Mouse (Mus musculus): ENCODE results near the gene Sptbn1.
"Not testable (repeated sequence)": the region's sequence is repeated elsewhere in the genome, so short reads cannot be mapped to it uniquely, and the experiment has no call there.

Sptbn1 gene

DNA sequence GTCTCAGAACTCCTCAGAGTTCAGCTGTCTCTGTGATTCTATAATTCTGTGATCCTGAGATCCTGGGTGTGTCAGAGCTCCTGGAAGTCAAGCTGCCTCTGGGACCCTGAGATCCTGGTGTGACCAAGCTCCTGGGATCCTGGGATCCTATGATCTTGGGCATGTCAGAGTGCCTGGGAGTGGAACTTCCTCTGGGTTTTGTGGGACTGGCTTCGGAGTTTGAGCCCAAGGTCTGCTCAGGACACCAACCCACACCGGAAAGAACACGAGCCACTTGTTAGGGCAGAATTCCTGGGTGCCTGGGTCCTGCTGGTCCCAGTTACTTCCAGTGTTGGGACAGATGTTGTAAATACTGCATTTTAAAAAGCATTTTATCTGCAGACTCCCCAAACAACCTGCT, 12.8 kb downstream of the Sptbn1 start:
- not testable (repeated sequence) for DNase-seq (ENCODE audit: low spot score)

DNA sequence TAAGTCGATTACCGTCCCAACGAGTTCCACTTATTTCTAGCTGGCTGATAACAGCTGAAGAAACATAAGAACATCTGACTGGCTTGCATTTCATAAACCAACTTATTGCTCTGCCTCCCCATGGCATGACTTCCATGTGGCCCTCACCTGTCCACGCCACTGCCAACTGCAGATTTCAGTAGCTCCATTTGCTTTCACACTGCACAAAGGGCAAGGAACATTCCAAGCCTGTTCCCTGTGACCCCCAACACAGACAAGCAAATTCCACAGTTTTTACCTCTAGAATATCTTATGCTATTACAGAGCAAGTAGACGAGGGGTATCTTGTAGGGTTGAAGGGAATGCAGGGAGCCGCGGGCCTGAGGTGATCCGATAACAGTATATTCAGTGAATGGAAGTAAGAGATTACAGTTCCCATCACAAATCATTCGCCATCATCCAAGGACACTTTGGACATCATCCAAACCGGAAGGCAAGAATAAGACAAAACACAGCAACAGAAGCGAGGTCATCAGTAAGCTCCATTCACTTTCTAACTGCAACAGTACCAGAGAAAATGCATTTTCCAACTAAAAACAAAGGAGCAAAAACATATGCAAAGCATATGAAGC, 16.6 kb downstream of the Sptbn1 start:
- DNase-seq (ENCODE audit: low spot score), result no peak

DNA sequence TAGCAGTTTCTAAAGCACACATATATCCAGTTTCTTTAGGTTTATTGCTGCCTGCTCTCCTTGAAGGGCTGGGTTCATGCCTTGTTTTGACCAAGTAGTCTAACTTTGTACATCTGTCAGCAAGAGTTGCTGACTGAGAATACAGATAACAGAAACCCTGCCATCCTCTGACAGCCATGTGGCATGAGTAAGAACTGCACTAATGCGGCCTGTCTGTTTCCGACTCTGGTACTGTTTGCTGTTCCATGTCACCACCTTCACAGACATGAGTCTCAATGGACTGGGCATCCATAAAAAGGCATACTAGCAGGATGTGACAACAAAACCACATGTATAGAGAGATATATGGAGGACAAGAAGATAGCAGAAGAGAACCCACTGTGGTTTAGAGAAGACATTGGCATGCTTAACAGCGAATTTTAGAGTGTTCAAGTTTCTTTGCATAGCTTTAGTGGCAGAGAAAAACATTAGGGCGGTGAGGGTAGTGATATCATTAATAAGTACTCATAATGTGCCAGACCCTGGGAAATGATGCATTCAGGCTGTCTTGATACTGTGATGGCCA, 18.4 kb downstream of the Sptbn1 start:
- no peak for DNase-seq (ENCODE audit: low spot score)

DNA sequence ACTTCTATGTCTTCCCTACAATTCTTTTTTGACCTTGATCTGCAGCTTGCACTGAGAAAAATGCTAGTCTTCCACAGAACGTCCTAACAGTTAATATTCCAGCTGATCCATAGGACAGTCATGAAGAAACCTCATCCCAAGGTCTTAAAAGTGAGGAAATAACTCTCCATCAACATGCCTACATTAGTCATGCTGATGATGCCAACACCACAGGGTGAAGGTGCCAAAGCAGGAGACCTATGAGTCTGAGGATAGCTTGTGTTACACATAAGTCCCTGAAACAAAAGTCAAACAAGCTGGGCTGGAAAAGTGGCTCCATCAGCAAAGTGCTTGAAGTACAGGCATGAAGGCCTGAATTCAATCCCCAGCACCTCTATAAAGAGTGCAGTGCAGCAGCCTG, 20.9 kb downstream of the Sptbn1 start:
- DNase-seq (ENCODE audit: low spot score), result no peak

DNA sequence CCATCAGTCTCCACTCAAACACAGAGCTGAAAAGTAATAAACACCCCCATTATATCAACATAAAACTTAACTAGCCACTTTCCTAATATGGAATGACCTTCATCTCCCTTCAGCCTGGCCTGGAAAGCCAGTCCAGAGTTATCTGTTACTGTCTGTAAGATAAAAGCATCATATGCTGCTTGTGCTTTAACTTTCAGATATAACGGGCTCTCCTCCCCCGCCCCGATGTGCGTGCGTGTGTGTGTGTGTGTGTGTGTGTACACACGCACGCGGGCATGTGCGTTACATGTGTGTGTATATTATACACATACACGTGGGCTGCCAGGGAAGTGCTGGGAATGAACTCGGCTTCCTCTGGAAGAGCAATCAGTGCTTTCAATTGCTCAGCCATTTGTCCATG, 21.8 kb downstream of the Sptbn1 start:
- no peak for DNase-seq (ENCODE audit: low spot score)

DNA sequence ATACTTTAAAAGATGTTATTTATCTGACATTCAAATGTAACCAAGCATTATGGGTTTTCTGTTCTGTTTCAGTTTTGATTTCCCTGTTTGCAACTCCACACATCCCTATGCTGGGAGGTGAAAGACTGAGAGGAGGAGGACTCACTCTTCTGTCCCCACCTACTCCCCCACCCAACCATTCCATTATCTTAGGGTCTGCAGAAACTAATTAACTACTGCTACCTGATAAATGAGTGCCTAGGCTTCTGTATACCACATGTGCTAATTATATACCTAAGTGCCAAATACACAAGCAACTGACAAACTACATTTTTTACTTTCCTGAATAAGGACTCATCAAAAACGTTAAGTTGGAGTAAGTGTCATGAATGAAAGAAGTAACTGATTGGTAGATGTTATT, 23.8 kb downstream of the Sptbn1 start:
- no peak for DNase-seq (ENCODE audit: low spot score)

DNA sequence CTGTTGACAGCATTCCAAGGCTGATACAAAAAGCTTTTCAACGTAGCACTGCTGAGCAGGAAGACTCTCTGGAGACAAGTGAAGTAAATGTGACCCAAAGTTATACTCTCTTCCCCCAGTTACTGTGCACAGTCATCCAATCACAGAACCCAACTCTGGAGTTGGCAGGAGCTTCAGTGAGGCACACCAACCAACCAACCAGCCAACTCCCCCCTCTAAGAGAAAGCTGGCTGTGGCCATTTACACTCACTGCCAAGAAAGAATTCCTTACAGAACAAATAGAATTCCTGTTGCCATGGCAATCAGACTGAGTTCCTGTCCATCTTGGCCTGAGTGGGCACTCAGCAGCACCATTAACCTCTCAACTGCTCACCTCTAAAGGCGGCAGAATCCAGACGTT, 24.4 kb downstream of the Sptbn1 start:
- no peak for DNase-seq (ENCODE audit: low spot score)

DNA sequence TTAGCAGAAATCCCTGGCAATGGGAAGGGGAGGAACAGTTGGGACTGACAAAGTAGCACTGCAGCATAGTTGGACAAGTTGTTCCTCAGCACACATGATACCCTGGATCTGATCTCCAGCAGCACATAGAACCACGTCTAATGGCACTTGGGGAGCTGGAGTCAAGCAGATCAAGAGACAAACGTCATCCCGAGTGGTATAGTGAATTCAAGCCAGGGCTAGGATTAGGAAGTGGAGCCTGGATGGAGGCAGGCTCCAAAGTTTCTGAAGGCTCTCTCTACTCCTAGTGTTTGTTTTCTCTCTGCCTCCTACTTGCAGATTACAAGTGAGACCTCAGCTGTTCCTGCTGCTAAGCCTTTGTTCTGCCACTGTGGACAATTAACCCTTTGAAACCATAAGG, 27.1 kb downstream of the Sptbn1 start:
- DNase-seq (ENCODE audit: low spot score), result no peak

DNA sequence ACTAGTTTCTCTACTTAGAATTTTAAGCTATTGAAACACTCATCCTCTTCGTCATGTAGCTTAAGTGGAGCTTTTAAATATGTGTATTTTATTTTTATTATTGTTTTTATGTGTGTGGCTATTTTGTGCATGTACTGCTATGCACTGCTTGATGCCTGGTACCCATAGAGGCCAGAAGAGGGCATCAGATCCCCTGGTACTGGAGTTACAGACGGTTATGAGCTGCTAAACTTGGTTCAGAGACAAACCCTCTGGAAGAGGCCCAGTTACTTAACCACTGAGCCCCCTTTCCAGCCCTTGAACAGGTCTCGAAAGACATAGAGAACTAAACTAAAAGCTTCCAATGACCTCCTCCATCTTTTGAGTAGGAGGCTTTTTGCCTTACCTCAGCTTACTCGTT, 30.0 kb downstream of the Sptbn1 start:
- no peak for DNase-seq (ENCODE audit: low spot score)

DNA sequence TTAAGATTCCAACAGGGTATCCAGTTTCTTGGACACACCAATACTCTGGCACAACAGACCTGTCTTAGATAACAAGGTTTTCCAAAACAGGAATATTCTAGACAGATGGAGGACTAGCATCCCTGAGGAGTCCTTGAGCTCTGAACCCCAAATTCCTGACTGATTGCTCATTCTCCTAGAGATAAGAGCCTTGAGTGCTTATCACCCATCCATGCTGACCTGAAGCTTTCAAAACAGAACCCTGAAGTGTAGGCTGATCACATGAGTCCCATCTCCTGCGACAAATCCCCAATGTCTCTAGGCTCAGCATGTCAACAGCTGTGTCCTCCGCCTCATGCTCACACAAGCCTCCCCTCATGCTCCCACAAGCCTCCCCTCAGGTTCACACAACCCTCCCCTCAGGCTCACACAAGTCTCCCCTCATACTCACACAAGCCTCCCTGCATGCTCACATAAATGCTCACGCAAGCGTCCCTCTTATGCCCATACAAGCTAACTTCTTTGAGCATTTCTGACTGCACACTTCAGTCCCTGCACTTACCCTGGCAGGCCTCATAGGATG, 31.2 kb downstream of the Sptbn1 start:
- DNase-seq (ENCODE audit: low spot score), result no peak

DNA sequence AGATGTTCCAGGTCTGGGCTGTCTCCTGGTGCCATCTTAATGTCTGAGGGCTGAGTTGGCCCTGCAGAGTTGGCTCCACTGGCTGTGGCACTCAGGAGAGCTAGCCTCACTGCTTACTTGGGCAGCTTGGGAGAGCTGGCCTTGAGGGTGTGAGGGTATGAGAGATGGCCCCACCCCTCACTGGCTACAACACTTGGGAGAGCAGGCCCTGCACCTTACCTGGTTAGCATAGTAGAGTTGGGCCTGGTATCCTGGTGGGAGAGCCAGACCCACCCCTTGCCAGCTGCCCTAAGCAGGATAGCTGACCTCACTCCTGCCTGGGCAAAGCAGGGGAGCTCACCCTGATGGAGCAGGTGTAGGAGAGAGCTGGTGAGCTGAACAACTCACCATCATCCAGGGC, 32.3 kb downstream of the Sptbn1 start:
- DNase-seq (ENCODE audit: low spot score), result no peak

DNA sequence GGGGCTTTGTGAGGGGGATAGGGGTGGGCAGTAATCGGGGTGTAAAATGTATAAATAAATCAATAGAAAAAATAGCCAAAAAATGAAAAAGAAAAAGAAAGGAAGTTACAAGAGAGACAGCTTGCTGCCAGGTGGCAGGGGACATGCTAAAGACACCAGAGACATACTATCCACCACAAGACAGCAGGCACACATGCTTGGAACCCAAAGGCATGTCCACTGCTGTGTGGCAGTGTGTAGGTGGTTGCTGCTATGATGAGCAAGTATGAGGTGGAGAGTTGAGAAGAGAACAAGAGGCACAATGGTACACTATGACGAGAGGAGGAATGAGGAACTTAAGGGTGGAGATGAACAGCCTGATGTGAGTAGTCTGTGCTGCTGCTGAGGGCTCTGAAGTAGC, 32.8 kb downstream of the Sptbn1 start:
- no peak for DNase-seq (ENCODE audit: low spot score)

DNA sequence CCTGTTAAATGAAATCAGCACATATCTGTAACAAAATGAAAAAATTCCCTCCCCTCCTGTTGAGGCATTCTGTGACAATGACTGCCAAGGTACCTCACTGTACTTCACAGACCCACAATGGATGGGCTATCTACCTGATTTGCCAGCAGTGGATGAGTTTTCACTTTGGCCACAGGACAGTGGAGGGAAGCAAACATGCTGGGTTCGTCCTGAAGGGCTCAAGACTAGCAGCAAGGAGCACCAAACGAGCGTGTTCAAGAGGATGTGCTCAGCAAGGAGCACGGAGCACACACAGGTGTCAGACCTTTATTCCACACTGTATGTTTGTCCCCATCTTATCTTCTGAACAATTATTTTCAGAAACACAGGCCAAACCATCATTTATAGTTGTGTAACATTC, 34.0 kb downstream of the Sptbn1 start:
- no peak for DNase-seq (ENCODE audit: low spot score)

DNA sequence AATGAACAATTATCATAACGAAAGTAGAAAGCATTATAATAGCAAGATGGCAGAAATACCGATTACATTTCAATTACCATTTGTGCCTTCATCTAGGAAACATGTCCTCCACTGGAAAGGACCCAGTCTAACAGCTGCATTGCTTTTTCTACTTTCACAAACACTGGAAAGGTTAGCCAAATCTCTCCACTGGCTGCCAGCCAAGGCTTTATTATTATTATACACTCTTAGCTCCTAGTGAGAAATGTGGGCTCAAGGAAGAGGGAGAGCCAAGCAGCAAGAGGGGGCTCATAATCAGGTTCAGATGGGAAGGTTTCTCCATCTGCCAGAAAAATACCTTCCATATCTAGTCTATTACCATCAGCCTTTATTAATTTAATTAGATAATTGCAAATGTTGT, 35.9 kb downstream of the Sptbn1 start:
- DNase-seq (ENCODE audit: low spot score), result no peak

DNA sequence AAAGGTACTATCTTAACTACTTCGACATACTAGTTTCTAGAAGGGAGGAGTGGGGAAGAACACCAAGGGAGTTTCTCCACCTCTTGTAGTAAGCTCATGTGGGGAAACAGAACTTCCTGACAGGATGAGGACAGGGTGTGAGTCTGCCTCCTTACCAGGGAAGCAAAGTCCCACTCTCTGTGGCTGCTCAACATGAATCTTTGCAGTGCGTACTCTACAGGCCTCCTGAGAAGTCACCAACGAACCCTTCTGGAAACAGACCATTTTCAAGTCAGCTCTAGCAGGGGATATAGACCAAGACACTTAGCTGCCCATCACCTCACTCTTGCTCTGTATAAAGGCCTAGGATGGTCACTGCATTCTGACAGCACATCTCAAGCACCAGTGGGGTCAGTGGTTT, 36.6 kb downstream of the Sptbn1 start:
- no peak for DNase-seq (ENCODE audit: low spot score)

DNA sequence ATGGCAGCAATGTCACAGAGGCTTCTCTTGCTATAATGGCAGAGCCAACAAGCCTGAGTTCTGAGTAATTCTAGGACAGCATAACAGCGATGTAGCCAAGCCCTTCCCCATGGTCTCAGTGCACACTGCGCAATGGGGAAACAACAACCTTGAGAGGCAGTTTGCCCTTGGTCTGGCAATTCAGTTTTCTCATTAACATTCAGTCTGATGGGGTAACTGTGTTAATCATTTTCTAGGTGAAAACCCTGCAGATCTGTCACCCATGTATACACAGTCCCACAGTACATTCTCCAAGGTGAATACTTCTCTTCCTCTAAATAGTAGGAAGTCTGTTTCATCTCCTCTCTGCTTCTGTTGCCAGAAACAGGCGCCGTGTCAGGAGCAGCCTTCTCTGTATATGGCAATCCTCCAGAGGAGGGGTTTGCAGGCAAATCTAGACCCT, 37.6 kb downstream of the Sptbn1 start:
- no peak for DNase-seq (ENCODE audit: low spot score)

DNA sequence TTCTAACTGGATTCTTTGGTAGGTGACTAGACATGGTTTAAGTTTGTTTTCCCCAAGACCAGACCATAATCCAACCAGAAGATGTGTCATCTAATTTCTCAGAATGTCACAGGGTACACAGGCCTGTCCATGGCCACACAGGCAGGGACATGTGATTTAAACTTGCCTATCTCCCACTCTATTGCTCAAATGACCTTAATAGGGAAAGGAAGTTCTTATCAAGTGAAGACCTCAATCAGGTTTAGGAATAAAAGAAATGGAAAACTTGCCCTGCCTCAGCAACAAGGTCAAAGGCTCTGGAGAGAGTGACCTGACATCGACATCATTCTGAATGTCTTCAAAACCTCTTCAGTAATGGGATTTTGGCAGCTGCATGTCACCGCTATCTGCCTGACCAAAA, 41.2 kb downstream of the Sptbn1 start:
- no peak for DNase-seq (ENCODE audit: low spot score)

DNA sequence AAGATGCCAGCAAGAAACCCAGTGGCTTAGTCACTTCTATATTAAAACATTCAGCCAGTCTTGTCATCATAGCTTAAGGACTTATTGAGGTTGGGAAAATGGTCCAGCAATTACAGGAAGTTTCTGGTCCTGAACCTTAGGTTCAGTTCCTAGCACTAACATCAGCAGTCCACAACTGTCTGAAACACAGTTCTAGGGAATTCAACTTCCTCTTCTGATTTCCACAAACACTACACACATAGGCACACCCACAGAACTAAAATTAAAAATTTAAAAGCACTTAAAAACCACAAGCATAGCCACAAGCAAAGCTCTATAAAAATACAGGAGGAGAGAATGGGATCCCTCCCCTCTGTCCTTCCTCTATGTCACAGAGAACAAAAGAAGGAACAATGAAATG, 43.4 kb downstream of the Sptbn1 start:
- no peak for DNase-seq (ENCODE audit: low spot score)

DNA sequence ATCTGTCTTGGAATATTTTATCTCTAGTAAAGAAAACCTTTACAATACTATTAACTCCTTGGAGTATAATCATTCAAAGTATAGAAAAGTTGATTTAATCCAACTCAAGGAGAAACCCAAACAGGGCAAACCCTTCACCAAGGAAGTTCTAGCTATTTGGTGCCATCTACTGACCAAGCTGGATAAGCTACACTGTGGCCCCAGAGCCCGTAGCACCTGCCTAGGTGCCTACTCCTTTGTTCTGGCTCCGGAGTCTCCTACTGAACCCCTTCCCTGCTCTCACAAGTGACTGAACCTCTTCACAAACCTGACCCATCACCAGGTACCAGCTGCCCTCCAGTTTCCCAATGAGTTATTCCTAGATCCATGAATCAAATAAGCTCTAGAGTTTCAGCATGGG, 45.3 kb downstream of the Sptbn1 start:
- DNase-seq (ENCODE audit: low spot score), result no peak

DNA sequence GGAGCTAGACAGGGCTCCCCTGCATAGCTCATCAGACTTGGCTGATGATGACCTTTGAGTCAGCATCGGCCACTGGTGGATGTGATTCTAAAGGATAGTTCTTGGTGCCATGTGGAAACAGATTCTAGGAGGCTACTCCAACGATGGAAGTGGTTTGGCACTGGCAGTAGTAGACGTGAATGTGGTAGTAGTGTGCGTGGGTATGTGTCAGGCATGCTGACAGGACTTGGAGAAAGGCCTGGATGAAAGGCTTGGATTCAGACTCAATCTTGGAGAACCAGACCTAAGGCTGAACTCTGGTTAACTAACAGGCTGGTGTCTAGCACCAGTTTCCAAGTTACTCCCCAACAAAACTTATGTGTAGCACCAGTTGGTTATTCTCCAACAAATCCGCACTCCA, 46.9 kb downstream of the Sptbn1 start:
- DNase-seq (ENCODE audit: low spot score), result no peak

DNA sequence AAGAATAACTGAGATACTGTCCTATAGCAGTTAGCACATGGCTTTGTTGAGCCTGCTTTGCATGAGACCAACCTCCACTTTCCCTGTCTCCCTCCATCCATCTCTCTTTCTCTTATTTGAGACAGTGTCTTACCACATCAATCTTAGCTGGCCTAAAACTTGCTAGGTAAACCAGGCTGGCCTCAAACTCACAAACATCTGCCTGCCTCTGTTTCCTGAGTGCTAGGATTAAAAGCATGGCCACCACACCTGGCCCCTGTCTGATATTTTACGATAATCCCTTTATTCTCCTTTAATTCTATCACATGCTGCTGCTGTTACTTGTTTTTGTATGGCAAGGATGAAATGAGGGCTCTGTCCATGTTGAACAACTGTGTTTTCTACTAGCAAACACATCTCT, 49.6 kb downstream of the Sptbn1 start:
- no peak for DNase-seq (ENCODE audit: low spot score)

DNA sequence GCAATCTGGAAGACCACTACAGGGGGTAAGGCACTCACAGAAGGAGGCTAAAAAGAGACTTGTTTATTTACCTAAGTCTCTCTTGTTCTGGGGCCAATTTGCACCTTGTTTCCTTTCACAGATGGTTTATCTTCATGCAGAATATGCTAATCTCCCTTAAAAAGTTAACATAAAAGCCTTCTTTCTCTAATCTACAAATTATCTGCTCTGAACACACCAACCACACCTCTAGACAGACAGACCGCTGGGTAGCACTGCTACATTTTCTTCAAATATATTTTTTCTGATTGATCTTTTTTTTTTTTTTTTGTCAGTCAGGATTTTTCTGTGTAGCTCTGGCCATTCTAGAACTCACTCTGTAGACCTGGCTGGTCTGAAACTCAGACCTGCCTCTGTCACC, 50.5 kb downstream of the Sptbn1 start:
- DNase-seq (ENCODE audit: low spot score), result no peak

DNA sequence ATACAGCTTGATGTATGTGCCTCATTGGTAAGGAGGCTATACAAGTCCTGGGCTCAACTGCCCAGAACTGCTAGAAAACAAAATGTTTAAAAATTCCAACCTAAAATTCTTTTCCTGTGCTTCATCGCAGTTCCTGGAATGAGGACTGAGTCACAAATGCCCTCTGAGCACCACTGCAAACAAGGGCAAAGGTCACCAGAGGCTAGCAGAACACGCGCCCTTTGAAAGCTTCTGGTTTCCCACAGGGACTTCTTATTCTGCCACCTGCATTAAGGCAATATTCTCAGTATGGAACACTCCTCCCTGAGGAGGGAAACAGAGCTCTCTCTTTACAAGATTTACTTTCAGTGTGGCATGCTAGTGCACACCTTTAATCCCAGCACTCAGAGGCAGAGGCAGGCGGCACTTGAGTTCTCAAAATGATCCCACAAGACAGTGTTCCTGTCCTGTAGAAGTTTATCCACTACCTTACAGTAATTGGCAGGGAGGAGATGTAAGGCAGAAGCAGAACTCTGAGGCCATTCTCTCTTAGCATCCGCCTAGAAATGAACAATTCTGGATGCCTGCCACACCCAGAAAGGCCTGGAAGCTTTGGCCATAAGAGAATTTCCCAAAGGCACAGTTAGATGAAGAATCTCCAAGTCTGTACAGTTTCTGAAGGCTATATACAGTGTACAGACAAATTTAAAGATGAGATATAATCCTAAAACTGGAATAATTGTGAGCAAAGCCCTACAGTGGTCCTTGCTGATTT, 56.1 kb downstream of the Sptbn1 start:
- no peak for DNase-seq (ENCODE audit: low spot score)

DNA sequence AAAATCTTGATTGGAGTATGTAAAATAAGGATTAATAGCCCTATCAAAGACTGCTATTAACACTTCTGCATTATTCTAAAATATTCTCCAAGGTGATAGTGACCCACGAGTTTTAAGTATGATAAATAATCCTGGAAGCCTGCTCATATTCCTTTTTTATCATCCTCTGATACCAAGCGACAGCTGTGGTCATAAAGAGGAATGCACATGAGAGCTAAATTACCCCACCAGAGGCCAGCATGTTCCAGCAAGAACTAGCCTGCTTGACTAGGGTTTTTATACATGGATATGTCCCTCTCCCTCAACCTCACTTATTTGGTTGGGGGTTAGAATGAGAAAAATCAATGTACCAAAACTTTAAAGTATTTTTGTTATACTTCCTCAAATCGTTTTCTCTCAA, 56.8 kb downstream of the Sptbn1 start:
- no peak for DNase-seq (ENCODE audit: low spot score)

Data from spleen, adult 12 weeks (tissue).